Mouse (Mus musculus): ENCODE data around the gene Trim46. TPM values are rescaled to one million over a fixed set of nuclear protein-coding genes. Genes with fewer than 3 reads are reported as not detected.
"Not testable (repeated sequence)": the region's sequence is repeated elsewhere in the genome, so short reads cannot be mapped to it uniquely, and the experiment has no call there.

Gene Trim46
- polyA plus RNA-seq, 1 experiment from 2014 or later, result 1.9 TPM

DNA sequence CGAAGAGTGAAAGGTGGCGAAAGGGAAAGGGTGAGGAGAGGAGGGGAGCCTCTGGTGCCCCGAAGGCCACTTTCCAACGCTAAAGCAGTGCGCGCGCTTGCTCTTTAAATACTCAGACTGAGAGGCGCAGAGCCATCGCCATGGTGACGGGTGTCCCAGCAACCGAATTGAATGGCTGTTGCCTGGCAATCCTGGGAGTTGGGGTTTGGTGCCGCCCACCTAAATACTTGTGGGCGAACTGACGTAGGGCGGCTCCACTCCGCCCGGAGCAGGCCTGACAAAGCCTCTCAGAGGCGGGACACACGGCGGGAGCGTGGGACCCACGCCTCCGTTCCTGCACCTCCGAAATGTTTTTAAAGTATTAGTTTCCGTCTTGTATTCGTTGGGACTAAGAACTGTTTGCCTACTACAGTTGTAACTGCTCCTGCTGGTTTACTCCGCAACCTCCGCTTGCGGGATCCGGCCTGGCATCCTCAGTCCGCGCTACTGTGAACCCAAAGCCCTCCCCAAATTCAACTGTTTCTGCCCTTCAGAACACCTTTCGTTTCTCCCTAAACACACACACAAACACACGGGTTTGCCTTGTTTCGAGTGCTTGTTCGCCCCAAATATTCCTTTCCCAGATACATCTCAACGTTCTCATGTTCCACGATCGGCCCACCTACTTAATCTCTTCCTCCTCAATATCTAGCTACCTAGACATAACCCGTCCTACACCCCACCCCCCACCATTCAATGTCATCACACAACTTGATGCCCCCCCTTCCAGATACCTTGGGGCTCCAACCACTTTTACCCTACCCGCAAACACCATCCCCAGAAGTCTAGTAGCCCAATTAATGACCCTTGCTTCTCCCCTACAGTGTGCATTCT, 18.6 kb downstream of the Trim46 start:
- peak; percentile 96 for DNase-seq (ENCODE audit: low spot score)
- peaks cover 71% of the 10 kb centered on the region for H3K27me3 ChIP-seq (ENCODE audit: insufficient read depth, poor library complexity, severe bottlenecking)
- 4% methylated on average over 41 of the region's 41 CpGs for WGBS
- peaks cover 53% of the 10 kb centered on the region for H3K4me1 ChIP-seq
- peak overlapping the region; percentile 85 for H3K27ac ChIP-seq
- H3K36me3 ChIP-seq, result peaks cover 3% of the 10 kb centered on the region; the same call in 1 of the 2 replicates
- no peaks in the 10 kb centered on the region for H3K9me3 ChIP-seq
- H3K4me3 ChIP-seq, result peak overlapping the region; percentile 64

DNA sequence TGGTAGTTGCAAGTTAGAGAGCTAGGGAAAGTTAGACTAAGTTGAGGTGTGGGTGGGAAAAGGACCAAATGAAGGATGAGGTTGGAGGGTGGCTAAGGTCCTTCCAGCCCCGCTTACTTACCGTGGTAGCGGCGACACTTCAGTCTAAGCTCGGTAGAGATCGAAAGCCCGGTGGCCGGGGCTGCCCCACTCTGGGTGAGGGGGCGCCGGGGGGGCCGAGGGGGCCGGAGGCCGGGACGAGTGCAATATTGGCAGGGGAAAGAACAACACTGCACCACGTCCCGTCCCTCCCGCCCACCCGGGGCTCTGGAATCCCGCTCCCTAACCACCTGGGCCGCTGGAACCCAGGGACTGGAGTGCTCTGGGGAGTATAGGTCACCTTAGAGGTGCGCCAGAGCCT, 19.2 kb downstream of the Trim46 start, which contains the start of gene Mtx1:
Mtx1 (minus strand) TSS at position 189 of the 400 bp plus-strand sequence.
- Histone ChIP-seq H3K4me1 (peaks cover 53% of the 10 kb centered on the region), H3K4me3 (peak within 1 kb of the TSS; percentile 64), H3K27me3 (ENCODE audit: insufficient read depth, poor library complexity, severe bottlenecking) (peaks cover 64% of the 10 kb centered on the region), H3K27ac (peak within 1 kb of the TSS; percentile 85), H3K36me3 (peaks cover 3% of the 10 kb centered on the region; the same call in 1 of the 2 replicates), H3K9me3 (no peaks in the 10 kb centered on the region)
- no peak for DNase-seq (ENCODE audit: low spot score)
- 5% methylated on average over 21 of the region's 21 CpGs for WGBS

DNA sequence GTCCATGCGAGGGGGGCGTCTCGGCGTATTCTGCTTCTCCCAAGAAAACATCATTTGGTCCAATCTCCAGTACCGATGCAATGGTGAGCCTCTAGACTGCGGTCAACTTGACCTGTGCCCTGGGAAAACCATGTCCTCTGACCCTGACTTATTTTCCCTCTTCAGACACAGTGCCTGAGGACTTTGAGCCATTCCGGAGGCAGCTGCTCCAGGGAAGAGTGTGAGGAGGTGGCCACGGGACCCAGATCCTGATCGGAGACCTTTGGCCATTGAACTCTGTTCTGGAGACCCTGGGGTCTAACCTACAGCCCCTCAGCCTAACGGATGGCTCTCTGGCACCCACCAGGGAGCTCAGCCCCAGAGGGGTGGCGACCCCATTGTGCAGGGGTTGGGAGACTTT, 19.7 kb downstream of the Trim46 start:
- Histone ChIP-seq H3K4me1 (peaks cover 53% of the 10 kb centered on the region), H3K36me3 (peaks cover 5% of the 10 kb centered on the region; the same call in 1 of the 2 replicates), H3K27me3 (ENCODE audit: insufficient read depth, poor library complexity, severe bottlenecking) (peaks cover 59% of the 10 kb centered on the region), H3K4me3 (peak overlapping the region; percentile 64), H3K9me3 (no peaks in the 10 kb centered on the region), H3K27ac (peak overlapping the region; percentile 85; the same call in 1 of the 2 replicates)
- 35% methylated on average over 11 of the region's 11 CpGs for WGBS
- DNase-seq (ENCODE audit: low spot score), result no peak

DNA sequence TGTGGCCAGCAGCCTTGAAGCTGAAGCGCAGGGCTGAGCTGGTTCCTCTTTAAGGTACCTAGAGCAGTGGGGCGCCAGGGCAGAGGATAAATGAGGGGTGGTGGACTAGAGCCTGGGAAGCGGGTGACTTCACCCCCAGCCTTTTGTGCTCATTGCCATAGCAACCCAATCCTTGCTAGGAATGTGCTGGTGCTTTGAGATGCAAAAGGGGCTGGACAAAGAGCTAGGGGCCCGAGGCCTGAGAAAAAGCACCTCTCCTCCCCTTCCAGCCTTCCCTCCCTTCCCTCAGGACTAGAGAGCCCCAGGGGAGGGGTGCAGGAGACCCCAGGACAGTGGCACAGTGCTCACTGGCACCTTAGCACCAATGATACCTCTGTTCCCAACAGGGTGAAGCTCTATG, 20.2 kb downstream of the Trim46 start:
- no peaks in the 10 kb centered on the region for H3K9me3 ChIP-seq
- 54% methylated on average over 4 of the region's 4 CpGs for WGBS
- peaks cover 53% of the 10 kb centered on the region for H3K4me1 ChIP-seq
- H3K27ac ChIP-seq, result peak overlapping the region; percentile 62
- peak overlapping the region; percentile 64 for H3K4me3 ChIP-seq
- no peak for DNase-seq (ENCODE audit: low spot score)
- peaks cover 54% of the 10 kb centered on the region for H3K27me3 ChIP-seq (ENCODE audit: insufficient read depth, poor library complexity, severe bottlenecking)
- H3K36me3 ChIP-seq, result peaks cover 6% of the 10 kb centered on the region; the same call in 1 of the 2 replicates

DNA sequence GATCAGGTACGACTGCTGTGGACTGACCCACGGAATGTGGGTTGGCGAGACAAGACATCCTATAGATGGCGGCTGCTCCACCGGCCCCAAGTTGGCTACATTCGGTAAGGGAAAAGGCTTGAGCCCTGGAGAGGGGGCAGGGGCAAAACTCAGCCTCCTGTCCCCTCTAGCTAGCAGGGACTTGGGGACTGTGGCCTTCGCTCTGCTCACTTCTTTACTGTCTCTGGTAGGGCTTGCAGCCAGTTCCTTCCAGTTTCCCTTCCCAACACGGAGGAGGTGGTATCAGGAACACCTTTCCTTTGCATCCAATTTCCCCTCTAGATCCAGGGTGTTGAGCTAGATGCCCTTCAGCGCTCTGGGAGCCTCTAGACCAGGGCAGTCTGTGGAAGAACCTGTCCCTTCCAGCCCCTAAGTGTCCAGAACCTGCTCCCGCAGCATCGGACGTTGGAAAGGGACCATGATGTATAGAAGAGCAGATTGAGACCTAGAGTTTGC, 20.7 kb downstream of the Trim46 start:
- Histone ChIP-seq H3K9me3 (no peaks in the 10 kb centered on the region), H3K27ac (peak overlapping the region; percentile 7; the same call in 1 of the 2 replicates), H3K27me3 (ENCODE audit: insufficient read depth, poor library complexity, severe bottlenecking) (peaks cover 49% of the 10 kb centered on the region), H3K36me3 (peaks cover 6% of the 10 kb centered on the region; the same call in 1 of the 2 replicates), H3K4me3 (peak overlapping the region; percentile 64; the same call in 1 of the 2 replicates), H3K4me1 (peaks cover 53% of the 10 kb centered on the region)
- no peak for DNase-seq (ENCODE audit: low spot score)
- WGBS, result 65% methylated on average over 12 of the region's 12 CpGs

DNA sequence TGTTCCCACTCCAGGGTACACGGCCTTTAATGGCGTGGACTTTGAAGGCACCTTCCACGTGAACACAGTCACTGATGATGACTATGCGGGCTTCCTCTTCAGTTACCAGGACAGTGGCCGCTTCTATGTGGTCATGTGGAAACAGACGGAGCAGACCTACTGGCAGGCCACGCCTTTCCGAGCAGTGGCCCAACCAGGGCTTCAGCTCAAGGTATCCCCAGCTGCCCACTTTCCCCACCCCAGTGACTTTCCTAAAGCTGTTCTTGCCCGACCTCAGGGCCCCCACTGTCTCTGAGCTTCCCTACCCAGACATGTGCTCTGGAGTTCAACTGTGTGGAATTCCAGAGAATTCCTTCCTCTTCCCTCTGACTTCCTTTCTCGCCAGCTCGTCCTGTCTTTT, 21.3 kb downstream of the Trim46 start:
- WGBS, result 68% methylated on average over 11 of the region's 11 CpGs
- peaks cover 6% of the 10 kb centered on the region; the same call in 1 of the 2 replicates for H3K36me3 ChIP-seq
- no peaks in the 10 kb centered on the region for H3K9me3 ChIP-seq
- H3K4me3 ChIP-seq, result no peak overlapping the region
- peaks cover 57% of the 10 kb centered on the region for H3K4me1 ChIP-seq
- DNase-seq (ENCODE audit: low spot score), result no peak
- peaks cover 43% of the 10 kb centered on the region for H3K27me3 ChIP-seq (ENCODE audit: insufficient read depth, poor library complexity, severe bottlenecking)
- no peak overlapping the region for H3K27ac ChIP-seq

DNA sequence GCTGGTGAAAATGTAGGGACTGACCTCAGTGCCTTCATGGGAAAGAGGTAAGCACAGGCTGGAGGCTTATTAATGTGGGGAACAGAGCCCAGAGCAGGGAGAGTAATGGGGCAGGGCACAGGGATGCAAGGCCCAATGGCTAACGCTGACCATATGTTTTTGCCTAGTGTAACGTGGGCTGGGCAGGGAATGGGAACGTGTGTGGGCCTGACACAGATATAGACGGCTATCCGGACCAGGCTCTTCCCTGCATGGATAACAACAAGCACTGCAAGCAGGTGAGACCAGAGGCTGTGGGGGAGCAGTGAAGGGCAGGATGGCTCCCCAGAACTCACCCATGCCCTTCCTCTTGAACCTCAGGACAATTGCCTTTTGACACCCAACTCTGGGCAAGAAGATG, 24.9 kb downstream of the Trim46 start:
- Histone ChIP-seq H3K4me1 (peaks cover 41% of the 10 kb centered on the region), H3K36me3 (peaks cover 6% of the 10 kb centered on the region; the same call in 1 of the 2 replicates), H3K4me3 (no peak overlapping the region), H3K27me3 (ENCODE audit: insufficient read depth, poor library complexity, severe bottlenecking) (peaks cover 23% of the 10 kb centered on the region), H3K27ac (no peak overlapping the region; the same call in 1 of the 2 replicates), H3K9me3 (no peaks in the 10 kb centered on the region)
- WGBS, result 80% methylated on average over 5 of the region's 5 CpGs
- DNase-seq (ENCODE audit: low spot score), result no peak

DNA sequence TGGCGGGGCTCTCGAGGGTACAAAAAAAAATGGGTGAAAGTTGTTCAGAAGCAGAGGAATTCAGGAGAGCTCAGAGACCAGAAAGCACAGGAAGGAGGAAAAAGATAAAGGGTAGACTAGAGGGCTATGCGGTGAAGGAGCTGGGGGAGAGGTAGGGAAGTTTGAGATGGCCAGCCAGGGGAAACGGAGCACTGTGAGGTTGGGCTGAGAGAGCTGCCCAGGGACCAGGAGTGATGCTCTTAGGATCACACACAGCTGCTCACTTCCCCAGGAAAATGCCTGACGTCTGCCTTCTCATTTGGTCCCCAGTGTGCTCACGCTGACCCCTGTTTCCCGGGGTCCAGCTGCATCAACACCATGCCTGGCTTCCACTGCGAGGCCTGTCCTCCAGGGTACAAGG, 26.6 kb downstream of the Trim46 start:
- no peaks in the 10 kb centered on the region for H3K9me3 ChIP-seq
- no peak overlapping the region for H3K4me3 ChIP-seq
- peak overlapping the region; percentile 74 for H3K27ac ChIP-seq
- H3K4me1 ChIP-seq, result peaks cover 43% of the 10 kb centered on the region
- H3K36me3 ChIP-seq, result peaks cover 6% of the 10 kb centered on the region; the same call in 1 of the 2 replicates
- H3K27me3 ChIP-seq (ENCODE audit: insufficient read depth, poor library complexity, severe bottlenecking), result 0 out of 2 replicates have a peak, but pooled peaks cover 7% of the 10 kb centered on the region
- no peak for DNase-seq (ENCODE audit: low spot score)
- WGBS, result 27% methylated on average over 8 of the region's 8 CpGs

GRCm38 (mm10) chr3:89218271-89218670, 27.8 kb downstream of the Trim46 start:
- peaks cover 41% of the 10 kb centered on the region for H3K4me1 ChIP-seq
- no peaks in the 10 kb centered on the region for H3K27me3 ChIP-seq (ENCODE audit: insufficient read depth, poor library complexity, severe bottlenecking)
- no peak overlapping the region for H3K27ac ChIP-seq
- H3K36me3 ChIP-seq, result peaks cover 3% of the 10 kb centered on the region; the same call in 1 of the 2 replicates
- no peaks in the 10 kb centered on the region for H3K9me3 ChIP-seq
- DNase-seq (ENCODE audit: low spot score), result no peak
- no peak overlapping the region for H3K4me3 ChIP-seq
- 79% methylated on average over 1 of the region's 1 CpGs for WGBS

DNA sequence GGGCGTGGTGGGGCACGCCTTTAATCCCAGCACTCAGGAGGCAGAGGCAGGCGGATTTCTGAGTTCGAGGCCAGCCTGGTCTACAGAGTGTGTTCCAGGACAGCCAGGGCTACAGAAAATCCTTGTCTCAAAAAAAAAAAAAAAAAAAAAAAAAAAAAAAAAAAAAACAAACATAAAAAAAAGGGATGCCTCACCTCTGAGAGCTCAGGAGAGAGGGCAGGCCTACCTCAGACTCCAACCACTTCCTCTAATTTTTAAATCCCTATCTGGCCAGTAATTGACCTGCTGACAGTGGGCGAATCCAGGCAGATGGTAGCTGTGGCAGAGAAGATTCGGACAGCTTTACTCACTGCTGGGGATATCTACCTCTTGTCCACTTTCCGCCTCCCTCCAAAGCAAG, 29.7 kb downstream of the Trim46 start:
- not testable (repeated sequence) for H3K27ac ChIP-seq; DNase-seq (ENCODE audit: low spot score); H3K9me3 ChIP-seq; H3K36me3 ChIP-seq; H3K27me3 ChIP-seq (ENCODE audit: insufficient read depth, poor library complexity, severe bottlenecking); H3K4me3 ChIP-seq
- H3K4me1 ChIP-seq, result peaks cover 51% of the 10 kb centered on the region
- WGBS, result 72% methylated on average over 7 of the region's 7 CpGs

DNA sequence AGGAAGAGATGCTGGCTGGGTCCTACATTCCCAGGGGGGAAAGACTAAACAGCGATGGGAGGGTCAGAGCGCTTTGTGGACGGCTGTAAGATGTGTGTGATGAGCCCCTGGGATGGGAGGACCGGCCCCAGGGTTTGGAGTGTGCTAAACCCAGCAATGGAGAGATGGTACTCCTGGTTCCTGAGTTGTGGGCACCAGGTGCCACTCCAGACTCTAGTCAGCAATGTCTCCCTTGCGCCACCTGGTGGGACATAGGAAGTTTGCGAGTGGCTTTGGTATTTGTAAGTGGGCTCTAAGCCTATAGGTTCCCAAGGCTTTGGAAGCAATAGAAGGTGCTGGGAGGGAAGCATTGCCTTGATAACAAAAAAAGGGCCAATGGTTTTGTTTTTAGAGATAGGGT, 30.3 kb downstream of the Trim46 start:
- WGBS, result under 1% methylated on average over 6 of the region's 6 CpGs
- Histone ChIP-seq H3K27me3 (ENCODE audit: insufficient read depth, poor library complexity, severe bottlenecking) (no peaks in the 10 kb centered on the region), H3K27ac (peak overlapping the region; percentile 97), H3K9me3 (no peaks in the 10 kb centered on the region), H3K4me1 (peaks cover 51% of the 10 kb centered on the region), H3K36me3 (peaks cover 7% of the 10 kb centered on the region), H3K4me3 (peak overlapping the region; percentile 96)
- peak; percentile 93 for DNase-seq (ENCODE audit: low spot score)

GRCm38 (mm10) chr3:89214681-89215411, 31.3 kb downstream of the Trim46 start, which contains the start of gene Thbs3:
TSS of gene Thbs3 (plus strand) at chr3:89215180.
- 2% methylated on average over 19 of the region's 19 CpGs for WGBS
- Histone ChIP-seq H3K36me3 (peaks cover 17% of the 10 kb centered on the region), H3K9me3 (no peaks in the 10 kb centered on the region)

More at GRCm38 (mm10) chr3:89214681-89215411, 31.3 kb downstream of the Trim46 start, which contains the start of gene Thbs3:
- H3K27ac ChIP-seq, result peak within 1 kb of the TSS; percentile 97
- DNase-seq (ENCODE audit: low spot score), result no peak
- H3K27me3 ChIP-seq (ENCODE audit: insufficient read depth, poor library complexity, severe bottlenecking), result no peaks in the 10 kb centered on the region
- H3K4me1 ChIP-seq, result peaks cover 48% of the 10 kb centered on the region
- peak within 1 kb of the TSS; percentile 96 for H3K4me3 ChIP-seq

All from heart, embryonic 10.5 days (tissue).